Mouse (Mus musculus): ENCODE measurements around the gene Olfr543.
A peak's percentile ranks its signal among the peaks of the same experiment; 100 is the strongest.

The Olfr543 gene

GRCm38 (mm10) chr7:102477377-102477776 lies 4.1 kb downstream of the Olfr543 start:
- no peak for DNase-seq (ENCODE audit: extremely low read depth, low read depth, low spot score)

GRCm38 (mm10) chr7:102476601-102477000 lies 4.9 kb downstream of the Olfr543 start:
- DNase-seq (ENCODE audit: extremely low read depth, low read depth, low spot score): no peak

- DNase-seq (ENCODE audit: extremely low read depth, low read depth, low spot score): no peak
These were observed 8.8 kb downstream of the Olfr543 start for GRCm38 (mm10) chr7:102472675-102473074.

- DNase-seq (ENCODE audit: extremely low read depth, low read depth, low spot score): no peak
These were observed 13.9 kb downstream of the Olfr543 start for GRCm38 (mm10) chr7:102467566-102467965.

- DNase-seq (ENCODE audit: extremely low read depth, low read depth, low spot score): no peak
These were observed 22.7 kb downstream of the Olfr543 start for GRCm38 (mm10) chr7:102458618-102459380.

- no peak for DNase-seq (ENCODE audit: extremely low read depth, low read depth, low spot score)
These were observed 35.0 kb downstream of the Olfr543 start for GRCm38 (mm10) chr7:102446438-102446837.

- DNase-seq (ENCODE audit: extremely low read depth, low read depth, low spot score): no peak
These were observed 37.2 kb downstream of the Olfr543 start for GRCm38 (mm10) chr7:102444301-102444700.

- DNase-seq (ENCODE audit: extremely low read depth, low read depth, low spot score): no peak
These were observed 39.0 kb downstream of the Olfr543 start for GRCm38 (mm10) chr7:102442432-102442831.

GRCm38 (mm10) chr7:102441657-102442391 lies 39.7 kb downstream of the Olfr543 start, which contains the start of gene Rrm1:
Gene Rrm1, plus strand, starts transcription at chr7:102441695.
- DNase-seq (ENCODE audit: extremely low read depth, low read depth, low spot score): peak; percentile 79

- no peak for DNase-seq (ENCODE audit: extremely low read depth, low read depth, low spot score)
These were observed 40.4 kb downstream of the Olfr543 start for GRCm38 (mm10) chr7:102440822-102441656.

GRCm38 (mm10) chr7:102434344-102434743 lies 47.1 kb downstream of the Olfr543 start:
- DNase-seq (ENCODE audit: extremely low read depth, low read depth, low spot score): no peak
